Mouse (Mus musculus) embryonic facial prominence, embryonic 10.5 days (tissue): ENCODE data around the gene Inpp4b. TPM values are rescaled to one million over a fixed set of nuclear protein-coding genes. Genes with fewer than 3 reads are reported as not detected.

Experiments used
- DNase-seq: peaks from one replicate; pipeline ENCODE4 v3.0.0-alpha.2; 2017; ENCODE audit warnings: low spot score
- H3K27ac ChIP-seq: fragments of 300-500 bp; sonication (generic); replicated peaks from 2 replicates; pipeline ENCODE4 v1.5.1; 2016; ENCODE audit warnings: mild to moderate bottlenecking
- H3K27me3 ChIP-seq: fragments of 300-500 bp; sonication (generic); replicated peaks from 2 replicates; pipeline ENCODE4 v1.6.1; 2016; ENCODE audit warnings: low read depth, mild to moderate bottlenecking; ENCODE audit not compliant: poor library complexity, severe bottlenecking
- H3K36me3 ChIP-seq: fragments of 300-500 bp; sonication (generic); replicated peaks from 2 replicates; pipeline ENCODE4 v1.6.1; 2016; ENCODE audit warnings: mild to moderate bottlenecking, moderate library complexity
- H3K4me1 ChIP-seq: fragments of 300-500 bp; sonication (generic); 2 replicates; pipeline ENCODE4 v1.6.1; 2016
- H3K4me3 ChIP-seq: fragments of 300-500 bp; sonication (generic); 2 replicates; pipeline ENCODE4 v1.5.1; 2016; ENCODE audit warnings: mild to moderate bottlenecking, moderate library complexity
- H3K9me3 ChIP-seq: fragments of 300-500 bp; sonication (generic); 2 replicates; pipeline ENCODE4 v1.6.1; 2016; ENCODE audit warnings: mild to moderate bottlenecking
- WGBS: fragments of 180-500 bp; shearing (Covaris S2); methylation state at CpG from one replicate; pipeline ENCODE4 v1.1.7; 2016; 5-methylcytosine and 5-hydroxymethylcytosine counted together
- polyA plus RNA-seq: library from polyadenylated mRNA; unstranded; fragments of >200 nt; fragmentation: Nextera tagmentation; extraction: Ambion mirVana; gene quantifications from 2 replicates; pipeline ENCODE4 v1.2.1, GENCODE M21; 2016

Inpp4b gene
- polyA plus RNA-seq, 1 experiment from 2014 or later, result 12.4 TPM

DNA sequence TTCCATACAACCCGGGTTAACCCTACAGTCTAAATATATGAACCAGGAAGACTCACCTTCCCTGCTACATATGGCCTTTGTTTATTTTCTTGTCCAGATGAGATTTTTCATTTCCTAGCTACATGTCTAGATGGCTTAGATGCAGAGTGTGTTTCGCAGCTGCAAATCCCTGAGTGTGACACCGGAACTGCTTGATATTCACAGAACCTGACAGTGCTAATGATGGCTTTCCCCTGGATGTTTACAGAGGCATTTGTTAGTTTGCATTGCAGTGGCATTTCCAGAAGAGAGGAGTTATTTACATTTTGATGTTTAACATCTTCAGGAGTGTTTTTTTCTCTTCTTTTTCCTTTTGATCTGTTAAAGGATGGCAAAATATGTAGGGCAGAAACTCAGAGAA, 537.7 kb downstream of the Inpp4b start:
- DNase-seq, result no peak
- no peak overlapping the region for H3K27ac ChIP-seq
- no peak overlapping the region for H3K4me3 ChIP-seq
- H3K36me3 ChIP-seq, result no peaks in the 10 kb centered on the region
- H3K4me1 ChIP-seq, result no peaks in the 10 kb centered on the region
- H3K9me3 ChIP-seq, result no peaks in the 10 kb centered on the region
- no peaks in the 10 kb centered on the region for H3K27me3 ChIP-seq
- WGBS, result 83% methylated on average over 3 of the region's 3 CpGs

DNA sequence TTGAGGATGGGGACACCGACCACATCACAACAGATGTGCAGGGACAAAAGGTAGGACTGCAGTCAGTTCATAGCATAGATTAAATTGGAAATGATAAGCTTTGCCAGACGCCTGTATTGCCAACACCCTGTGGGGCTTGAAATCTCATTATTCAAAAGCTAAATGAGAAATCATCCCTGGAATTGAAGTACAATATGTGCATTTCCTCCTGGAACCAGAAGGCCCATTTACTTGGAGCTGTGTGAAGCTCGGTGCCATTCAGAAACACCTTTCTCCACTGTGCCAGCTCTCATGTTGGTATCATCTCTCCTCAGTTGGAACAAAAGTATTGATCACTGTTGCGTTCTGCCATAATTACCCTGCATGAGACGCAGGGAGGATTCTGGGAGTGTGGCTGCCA, 541.8 kb downstream of the Inpp4b start:
- no peak overlapping the region for H3K4me3 ChIP-seq
- no peaks in the 10 kb centered on the region for H3K9me3 ChIP-seq
- no peak overlapping the region for H3K27ac ChIP-seq
- H3K27me3 ChIP-seq, result no peaks in the 10 kb centered on the region
- 88% methylated on average over 5 of the region's 5 CpGs for WGBS
- no peaks in the 10 kb centered on the region for H3K36me3 ChIP-seq
- H3K4me1 ChIP-seq, result peaks cover 3% of the 10 kb centered on the region; the same call in 1 of the 2 replicates
- no peak for DNase-seq

DNA sequence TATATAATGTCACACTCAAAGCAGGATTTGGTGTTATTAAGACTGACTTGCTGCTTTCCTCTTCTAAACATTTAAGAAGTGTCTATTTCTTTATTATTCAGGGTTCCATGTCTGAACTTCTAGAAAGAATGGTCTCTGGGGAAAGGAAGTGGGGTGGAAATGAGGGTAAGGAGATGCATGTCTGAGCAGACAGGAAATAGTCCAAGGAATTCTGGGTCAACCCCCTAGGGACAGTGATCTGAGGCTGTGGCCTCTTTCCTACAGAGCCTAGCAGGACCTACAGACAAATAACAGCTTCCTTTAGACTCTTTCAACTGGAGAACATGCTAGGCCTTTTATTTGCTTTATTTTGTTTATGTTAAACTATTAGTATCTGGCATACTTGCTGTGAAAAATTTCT, 546.5 kb downstream of the Inpp4b start:
- Histone ChIP-seq H3K36me3 (0 out of 2 replicates have a peak, but pooled peaks cover 4% of the 10 kb centered on the region), H3K9me3 (no peaks in the 10 kb centered on the region), H3K27ac (no peak overlapping the region), H3K4me3 (no peak overlapping the region), H3K4me1 (peaks cover 3% of the 10 kb centered on the region; the same call in 1 of the 2 replicates), H3K27me3 (no peaks in the 10 kb centered on the region)
- DNase-seq, result no peak

DNA sequence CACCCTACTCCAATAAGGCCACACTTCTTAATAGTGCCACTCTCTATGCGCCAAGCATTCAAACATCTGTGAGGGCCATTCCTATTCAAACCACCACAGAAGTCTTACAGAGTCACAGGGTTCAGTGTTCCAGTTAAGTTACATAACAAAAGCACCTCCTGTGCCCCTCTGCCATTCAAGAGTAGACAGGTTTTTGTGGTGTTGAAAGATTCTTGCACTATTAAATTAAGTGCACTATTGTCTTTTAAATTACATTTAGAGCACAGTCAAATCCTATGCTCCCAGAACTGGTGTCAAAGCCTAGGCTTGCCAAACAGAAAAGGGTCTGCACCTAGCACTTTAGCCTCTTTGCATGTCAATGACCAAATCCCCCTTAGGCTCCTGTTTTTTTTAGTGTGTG, 550.9 kb downstream of the Inpp4b start:
- Histone ChIP-seq H3K9me3 (no peaks in the 10 kb centered on the region), H3K4me3 (no peak overlapping the region), H3K4me1 (peaks cover 3% of the 10 kb centered on the region; the same call in 1 of the 2 replicates), H3K36me3 (0 out of 2 replicates have a peak, but pooled peaks cover 4% of the 10 kb centered on the region), H3K27ac (no peak overlapping the region), H3K27me3 (no peaks in the 10 kb centered on the region)
- DNase-seq, result no peak
- 84% methylated on average over 1 of the region's 1 CpGs for WGBS

DNA sequence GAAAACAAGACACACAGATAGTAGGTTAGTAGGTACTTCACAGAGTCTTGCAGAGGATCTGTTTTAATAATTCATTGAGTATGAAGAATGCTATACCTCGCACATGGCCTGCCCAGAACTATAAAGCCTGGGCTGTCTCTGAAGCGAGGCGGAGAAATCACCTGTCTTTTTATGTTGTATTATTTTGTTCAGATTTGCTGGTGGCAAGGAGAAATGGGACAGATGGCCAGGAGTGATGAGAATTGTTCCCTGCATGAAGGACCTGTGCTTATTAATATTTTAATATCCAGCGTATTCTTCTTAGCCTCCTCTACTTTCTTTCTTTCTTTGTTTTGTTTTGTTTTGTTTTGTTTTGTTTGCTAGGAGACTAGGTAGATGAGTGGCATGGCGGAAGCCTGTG, 604.5 kb downstream of the Inpp4b start:
- no peaks in the 10 kb centered on the region for H3K36me3 ChIP-seq
- H3K27ac ChIP-seq, result no peak overlapping the region
- H3K9me3 ChIP-seq, result no peaks in the 10 kb centered on the region
- H3K4me3 ChIP-seq, result no peak overlapping the region
- DNase-seq, result no peak
- WGBS, result 94% methylated on average over 5 of the region's 5 CpGs
- H3K27me3 ChIP-seq, result no peaks in the 10 kb centered on the region
- H3K4me1 ChIP-seq, result no peaks in the 10 kb centered on the region

DNA sequence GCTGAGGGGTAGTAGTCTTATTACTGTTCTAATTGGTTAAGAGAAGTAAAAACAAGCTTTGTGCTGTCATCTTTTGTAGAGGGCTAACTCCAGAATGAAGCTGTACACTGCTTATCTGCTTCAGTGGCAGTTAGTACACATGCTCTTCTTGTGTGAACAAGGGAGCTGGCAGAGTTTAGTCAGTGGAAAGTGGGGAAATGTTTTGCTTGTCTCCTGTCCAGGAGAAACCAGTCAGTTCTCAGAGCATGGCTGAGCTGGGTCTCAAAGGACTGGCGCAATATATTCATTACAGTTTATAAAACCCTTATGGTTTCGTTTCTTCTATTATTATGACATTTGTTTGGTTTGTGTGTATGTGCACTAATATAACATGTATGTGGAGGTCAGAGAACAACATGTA, 610.7 kb downstream of the Inpp4b start:
- 94% methylated on average over 2 of the region's 2 CpGs for WGBS
- Histone ChIP-seq H3K4me3 (no peak overlapping the region), H3K4me1 (no peaks in the 10 kb centered on the region), H3K27ac (no peak overlapping the region), H3K27me3 (no peaks in the 10 kb centered on the region), H3K36me3 (no peaks in the 10 kb centered on the region), H3K9me3 (no peaks in the 10 kb centered on the region)
- no peak for DNase-seq

DNA sequence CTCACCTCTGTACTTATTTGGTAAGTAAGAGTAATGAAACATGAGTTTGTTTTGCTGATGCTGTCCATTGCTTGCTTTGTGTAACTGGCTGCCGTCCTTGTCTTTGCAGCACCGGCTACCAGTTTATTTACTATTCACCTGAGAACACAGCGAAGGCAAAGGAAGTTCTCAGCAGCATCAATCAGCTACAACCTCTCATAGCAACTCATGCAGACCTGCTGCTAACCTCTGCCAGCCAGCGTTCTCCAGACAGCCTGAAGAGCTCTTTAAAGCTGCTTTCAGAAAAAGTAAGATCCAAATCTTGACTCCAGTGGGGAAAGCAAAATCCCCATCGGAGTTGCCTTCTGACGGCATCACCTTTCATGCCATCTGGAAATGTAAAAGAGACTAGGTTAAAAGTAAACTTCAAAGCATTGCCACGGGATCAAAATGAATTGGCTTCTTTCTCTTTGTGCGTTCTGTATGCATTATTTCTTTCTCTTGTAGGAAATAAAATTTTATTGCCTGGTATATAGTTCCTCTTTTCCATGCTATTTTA, 642.8 kb downstream of the Inpp4b start:
- 0 out of 2 replicates have a peak overlapping the region, but pooled peaks have one; percentile 19 for H3K27ac ChIP-seq
- no peaks in the 10 kb centered on the region for H3K9me3 ChIP-seq
- H3K4me1 ChIP-seq, result peaks cover 8% of the 10 kb centered on the region; the same call in 1 of the 2 replicates
- H3K4me3 ChIP-seq, result no peak overlapping the region
- WGBS, result 50% methylated on average over 8 of the region's 8 CpGs
- H3K27me3 ChIP-seq, result no peaks in the 10 kb centered on the region
- DNase-seq, result peak; percentile 36
- H3K36me3 ChIP-seq, result no peaks in the 10 kb centered on the region

DNA sequence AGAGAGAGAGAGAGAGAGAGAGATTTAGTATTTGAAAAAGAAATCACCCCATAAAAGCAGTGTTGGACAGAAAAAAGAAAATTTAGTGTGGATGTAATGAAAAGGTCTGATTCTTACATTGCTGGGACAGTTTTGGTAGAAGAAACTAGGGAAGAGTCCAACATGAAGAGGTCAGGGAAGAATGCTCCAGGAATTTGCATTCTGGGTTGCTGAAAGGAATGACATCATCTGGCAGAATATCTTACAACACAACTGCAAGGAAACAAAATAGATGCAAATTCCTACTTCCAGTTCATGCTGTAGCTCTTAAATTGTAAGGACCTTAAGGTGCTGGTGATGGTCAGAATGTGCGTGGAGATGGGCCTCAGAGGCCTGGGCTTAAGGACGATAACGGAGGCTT, 650.6 kb downstream of the Inpp4b start:
- no peak for DNase-seq
- H3K4me3 ChIP-seq, result no peak overlapping the region
- no peaks in the 10 kb centered on the region for H3K4me1 ChIP-seq
- no peaks in the 10 kb centered on the region for H3K9me3 ChIP-seq
- no peak overlapping the region for H3K27ac ChIP-seq
- H3K36me3 ChIP-seq, result no peaks in the 10 kb centered on the region
- 95% methylated on average over 3 of the region's 3 CpGs for WGBS
- no peaks in the 10 kb centered on the region for H3K27me3 ChIP-seq

DNA sequence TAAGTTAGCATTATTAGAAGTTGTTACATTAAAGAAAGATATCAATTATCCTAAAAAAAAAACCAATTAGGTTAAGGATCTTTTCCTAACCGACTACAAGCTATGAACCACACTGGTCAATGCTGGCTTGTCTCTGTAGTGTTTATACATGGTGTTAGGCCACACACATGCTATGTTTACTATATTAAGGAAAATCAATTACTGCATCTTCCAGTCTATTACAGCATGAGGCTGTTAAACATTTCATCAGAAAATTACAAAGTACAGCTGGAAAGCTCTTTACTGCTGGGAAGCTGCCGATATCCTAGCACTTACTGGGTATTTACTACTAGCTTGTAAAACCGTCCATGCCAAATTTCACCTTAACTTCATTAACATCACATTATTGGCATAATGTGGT, 653.9 kb downstream of the Inpp4b start:
- no peaks in the 10 kb centered on the region for H3K27me3 ChIP-seq
- no peak overlapping the region for H3K4me3 ChIP-seq
- no peak overlapping the region for H3K27ac ChIP-seq
- no peaks in the 10 kb centered on the region for H3K9me3 ChIP-seq
- DNase-seq, result no peak
- H3K4me1 ChIP-seq, result no peaks in the 10 kb centered on the region
- H3K36me3 ChIP-seq, result no peaks in the 10 kb centered on the region
- 90% methylated on average over 3 of the region's 3 CpGs for WGBS

DNA sequence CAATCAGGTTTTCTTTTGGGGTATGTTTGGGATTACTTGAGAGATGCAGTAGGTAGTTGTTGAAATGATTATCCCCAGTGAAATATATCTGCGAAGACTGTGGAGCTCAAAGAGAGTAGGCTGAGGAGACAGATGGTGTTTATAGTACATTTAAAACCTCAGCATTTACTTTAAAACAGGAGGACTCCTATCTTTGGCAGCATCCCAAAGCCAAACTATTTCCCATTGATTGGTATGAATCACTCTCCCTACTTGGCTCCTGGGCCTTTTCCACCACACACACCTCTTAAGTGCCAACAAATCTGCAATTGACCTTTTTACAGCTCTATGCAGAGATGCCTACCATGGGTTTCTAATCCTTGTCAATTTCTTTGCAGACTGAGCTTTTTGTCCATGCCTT, 654.5 kb downstream of the Inpp4b start:
- Histone ChIP-seq H3K36me3 (no peaks in the 10 kb centered on the region), H3K9me3 (no peaks in the 10 kb centered on the region), H3K4me3 (no peak overlapping the region), H3K27me3 (no peaks in the 10 kb centered on the region), H3K27ac (no peak overlapping the region), H3K4me1 (no peaks in the 10 kb centered on the region)
- DNase-seq, result no peak
- WGBS, result 96% methylated on average over 1 of the region's 1 CpGs

DNA sequence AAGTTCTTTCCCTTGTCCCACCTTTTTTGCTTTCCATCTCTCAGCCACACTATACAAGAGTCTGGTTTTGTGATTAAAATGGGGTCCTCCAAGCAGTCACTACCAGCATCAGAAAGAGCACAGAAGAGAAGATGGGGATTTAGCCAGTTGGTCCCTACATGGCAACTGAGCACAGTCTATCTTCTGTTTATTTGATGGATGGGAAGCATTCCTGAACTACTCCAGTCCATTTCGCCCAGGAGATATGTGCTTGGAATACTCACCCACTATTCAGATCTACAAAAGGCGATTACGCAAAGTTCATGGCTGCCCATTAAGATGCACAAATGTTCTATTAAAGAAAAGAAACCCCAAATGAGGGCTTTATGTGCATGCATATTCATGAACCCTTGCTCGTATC, 661.8 kb downstream of the Inpp4b start:
- no peak for DNase-seq
- Histone ChIP-seq H3K27me3 (no peaks in the 10 kb centered on the region), H3K36me3 (no peaks in the 10 kb centered on the region), H3K4me3 (no peak overlapping the region), H3K27ac (no peak overlapping the region), H3K4me1 (no peaks in the 10 kb centered on the region), H3K9me3 (no peaks in the 10 kb centered on the region)
- WGBS, result 92% methylated on average over 4 of the region's 4 CpGs

DNA sequence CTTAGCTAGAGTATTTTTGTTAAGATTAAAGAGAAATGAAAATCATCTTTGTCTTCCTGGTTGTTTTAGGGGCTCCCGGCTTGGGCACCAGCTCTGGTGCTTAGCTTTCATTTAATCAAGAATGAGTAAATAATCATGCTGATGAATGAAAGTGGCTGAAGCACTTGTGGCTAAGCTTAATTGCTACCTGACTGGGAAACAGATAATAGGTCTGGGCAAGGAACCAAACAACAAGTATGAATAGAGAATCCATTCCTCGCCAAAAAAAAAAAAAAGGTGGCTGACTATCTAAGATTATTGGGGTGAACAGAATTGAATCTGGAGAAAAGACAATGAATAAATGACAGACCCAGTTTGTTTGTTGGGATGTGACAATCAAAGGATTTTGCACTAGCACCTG, 663.1 kb downstream of the Inpp4b start:
- H3K4me1 ChIP-seq, result no peaks in the 10 kb centered on the region
- H3K27ac ChIP-seq, result no peak overlapping the region
- H3K36me3 ChIP-seq, result no peaks in the 10 kb centered on the region
- H3K9me3 ChIP-seq, result no peaks in the 10 kb centered on the region
- DNase-seq, result no peak
- WGBS, result 77% methylated on average over 2 of the region's 2 CpGs
- H3K4me3 ChIP-seq, result no peak overlapping the region
- no peaks in the 10 kb centered on the region for H3K27me3 ChIP-seq

DNA sequence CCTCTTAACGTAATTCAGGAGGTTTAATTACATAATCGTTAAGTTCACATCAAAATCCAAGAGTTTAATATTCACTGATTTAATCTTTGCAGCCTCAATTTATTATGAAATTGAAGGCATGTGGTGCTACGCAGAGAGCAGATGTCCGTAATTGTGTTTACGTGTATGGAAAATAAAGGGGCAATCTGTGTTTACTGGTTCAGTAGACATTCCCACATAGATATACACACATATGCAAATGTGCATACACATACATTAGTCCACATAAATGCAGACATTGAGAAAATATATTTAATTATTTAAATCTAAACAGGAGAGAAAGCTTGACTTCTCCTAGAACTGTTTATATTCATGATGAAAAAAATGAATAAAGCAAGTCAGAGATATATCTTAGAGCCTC, 675.4 kb downstream of the Inpp4b start:
- H3K9me3 ChIP-seq, result no peaks in the 10 kb centered on the region
- 88% methylated on average over 5 of the region's 5 CpGs for WGBS
- H3K36me3 ChIP-seq, result no peaks in the 10 kb centered on the region

DNA sequence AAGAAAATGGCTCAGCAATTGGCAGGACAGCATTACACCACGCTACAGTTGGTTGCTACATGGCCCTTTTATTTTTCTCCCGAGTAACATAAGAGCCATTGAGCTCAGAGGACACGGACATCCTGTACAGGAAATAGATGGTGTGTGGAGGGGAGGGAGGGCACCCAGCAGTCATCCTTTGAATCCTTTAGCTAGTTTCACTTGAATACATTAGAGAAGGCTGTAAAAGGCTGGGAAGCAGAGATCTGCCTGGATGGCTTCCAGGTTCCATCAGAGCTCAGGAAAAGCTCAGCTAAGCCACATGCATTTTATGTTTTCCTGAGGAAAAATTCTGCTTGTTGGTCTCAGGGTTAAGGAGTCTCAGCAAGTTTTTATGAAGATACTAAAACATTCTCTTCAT, 685.0 kb downstream of the Inpp4b start:
- no peak overlapping the region for H3K4me3 ChIP-seq
- DNase-seq, result no peak
- H3K9me3 ChIP-seq, result no peaks in the 10 kb centered on the region
- 0 out of 2 replicates have a peak, but pooled peaks cover 5% of the 10 kb centered on the region for H3K4me1 ChIP-seq
- 51% methylated on average over 3 of the region's 3 CpGs for WGBS
- no peaks in the 10 kb centered on the region for H3K36me3 ChIP-seq
- no peaks in the 10 kb centered on the region for H3K27me3 ChIP-seq
- H3K27ac ChIP-seq, result no peak overlapping the region

More for the DNA sequence above, 675.4 kb downstream of the Inpp4b start:
- no peaks in the 10 kb centered on the region for H3K27me3 ChIP-seq
- H3K4me1 ChIP-seq, result no peaks in the 10 kb centered on the region
- DNase-seq, result no peak
- H3K27ac ChIP-seq, result no peak overlapping the region
- no peak overlapping the region for H3K4me3 ChIP-seq
